Mouse (Mus musculus): ENCODE data around the gene Olfr1393. TPM values are rescaled to one million over a fixed set of nuclear protein-coding genes. Genes with fewer than 3 reads are reported as not detected.

Olfr1393 gene
- polyA plus RNA-seq (2015; fragmentation: Nextera tagmentation; extraction: Ambion mirVana) = not detected in 2 replicates

DNA sequence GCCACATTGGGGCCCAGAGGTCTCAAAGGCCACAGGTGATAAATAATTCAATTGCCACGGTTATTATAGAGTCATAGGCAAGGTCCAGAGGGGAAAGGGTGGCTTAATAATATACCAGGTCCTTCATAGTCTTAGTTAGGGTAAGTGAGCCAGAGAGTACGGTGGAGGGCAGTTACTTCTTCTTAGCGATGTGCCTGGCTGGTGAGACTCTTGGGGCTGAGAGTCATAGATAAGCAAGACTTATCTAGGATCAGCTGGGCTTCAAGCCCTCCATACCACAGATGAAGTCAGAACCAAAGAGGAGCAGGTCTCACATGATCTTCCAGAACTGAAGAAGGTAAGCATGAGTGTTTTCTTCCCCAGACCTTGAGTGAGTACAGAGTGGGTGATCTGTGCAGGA lies at the start of gene Olfr1393:
Gene Olfr1393 (plus strand): TSS at position 83 of the 400 bp plus-strand sequence.

DNA sequence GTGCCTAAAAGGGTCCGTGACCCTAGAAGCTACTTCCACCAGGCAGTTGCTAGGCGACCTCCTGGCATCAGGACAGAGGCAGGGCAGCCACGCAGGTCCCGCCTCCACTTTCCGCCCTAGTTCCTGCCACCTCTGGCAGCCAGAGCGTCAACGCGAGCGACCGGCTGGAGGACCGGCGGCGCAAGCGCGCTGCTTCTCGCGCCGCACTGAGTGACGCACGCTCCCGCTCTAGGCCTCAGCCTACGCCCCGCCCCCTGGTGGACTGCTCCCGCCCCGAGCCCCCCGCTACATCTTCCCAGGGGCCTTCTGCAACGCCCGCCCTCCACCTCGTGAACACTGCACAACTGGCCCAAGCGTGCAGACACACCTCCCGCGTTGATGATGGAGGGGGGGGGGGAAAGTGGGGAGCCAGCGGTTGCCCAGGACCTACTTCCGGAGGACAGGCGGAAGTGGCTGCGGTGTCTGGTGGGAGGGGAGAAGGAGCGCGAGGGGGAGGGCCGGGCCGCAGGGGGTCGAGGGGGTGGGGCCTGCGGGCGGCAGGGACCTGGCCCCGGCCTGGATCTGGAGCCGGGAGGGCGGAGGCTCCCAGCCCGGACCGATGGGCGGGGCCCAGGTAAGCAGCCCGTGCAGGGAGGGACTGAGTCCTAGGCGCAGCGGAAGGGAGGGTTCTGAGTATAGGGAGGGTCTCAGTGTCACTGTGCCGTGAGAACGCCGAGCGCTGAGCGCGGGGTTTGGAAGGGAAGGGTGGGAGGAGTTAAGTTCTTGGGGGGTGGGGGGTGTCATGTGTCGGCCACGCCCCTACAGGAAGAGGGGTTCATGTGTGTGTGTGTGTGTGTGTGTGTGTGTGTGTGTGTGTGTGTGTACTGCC lies 34.1 kb upstream of the Olfr1393 start, which contains the start of gene Mgat1:
Gene Mgat1 (plus strand): TSS at position 465 of the 868 bp plus-strand sequence.

DNA sequence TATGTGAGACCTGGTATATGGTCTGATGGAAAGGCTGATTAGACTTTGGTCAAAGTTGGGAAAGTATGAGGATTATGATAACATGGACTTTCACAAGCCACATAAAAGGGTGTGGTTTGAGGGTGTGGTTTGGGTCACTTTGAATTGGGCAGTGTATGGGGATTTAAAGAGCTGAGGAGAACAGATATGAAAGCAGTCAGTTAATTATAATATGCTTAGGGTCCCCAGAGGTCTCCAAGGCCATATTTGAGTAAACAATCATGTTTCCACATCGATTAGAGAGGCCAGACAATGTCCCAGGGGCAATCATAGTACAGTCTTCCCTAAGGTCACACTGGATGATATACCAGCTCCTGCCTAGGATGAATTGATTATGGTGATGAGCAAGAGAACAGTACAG lies 6.9 kb downstream of the Olfr1393 start, which contains the start of gene Olfr1392:
Gene Olfr1392 (plus strand): TSS at position 301 of the 400 bp plus-strand sequence.

DNA sequence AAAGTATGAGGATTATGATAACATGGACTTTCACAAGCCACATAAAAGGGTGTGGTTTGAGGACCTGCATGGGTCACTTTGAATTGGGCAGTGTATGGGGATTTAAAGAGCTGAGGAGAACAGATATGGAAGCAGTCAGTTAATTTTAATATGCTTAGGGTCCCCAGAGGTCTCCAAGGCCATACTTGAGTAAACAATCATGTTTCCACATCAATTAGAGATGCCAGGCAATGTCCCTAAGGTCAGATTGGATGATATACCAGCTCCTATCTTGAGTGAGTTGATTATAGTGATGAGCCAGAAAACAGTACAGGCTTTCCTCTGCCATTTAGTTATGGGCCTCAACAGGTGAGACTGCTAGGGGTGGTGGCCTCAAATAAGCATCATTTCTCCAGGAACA lies 26.3 kb downstream of the Olfr1393 start, which contains the start of gene Olfr10:
Gene Olfr10 (plus strand): TSS at position 301 of the 400 bp plus-strand sequence.

DNA sequence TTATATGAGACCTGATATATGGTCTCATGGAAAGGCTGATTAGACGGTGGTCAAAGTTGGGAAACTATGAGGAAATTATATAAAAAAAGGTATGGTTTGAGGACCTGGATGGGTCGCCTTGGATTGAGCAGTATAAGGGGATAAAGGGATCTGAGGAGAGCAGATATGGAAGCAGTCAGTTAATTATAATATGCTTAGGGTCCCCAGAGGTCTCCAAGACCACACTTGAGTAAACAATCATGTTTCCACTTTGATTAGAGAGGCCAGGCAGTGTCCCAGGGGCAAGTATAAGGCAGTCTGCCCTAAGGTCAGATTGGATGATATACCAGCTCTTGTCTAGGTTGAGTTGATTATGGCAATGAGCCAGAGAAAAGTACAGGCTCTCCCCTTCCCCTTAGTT lies 44.3 kb downstream of the Olfr1393 start, which contains the start of gene Olfr1391:
Gene Olfr1391 (plus strand): TSS at position 301 of the 400 bp plus-strand sequence.

Other genes starting within 250 kb of the Olfr1393 start
- gene 9930111J21Rik2, start 227.1 kb upstream of the Olfr1393 start, polyA plus RNA-seq (2015; fragmentation: Nextera tagmentation; extraction: Ambion mirVana) = 2.0 TPM in 2 replicates
- gene Tgtp2, start 214.1 kb upstream of the Olfr1393 start, polyA plus RNA-seq (2015; fragmentation: Nextera tagmentation; extraction: Ambion mirVana) = 0.48 and 0.78 TPM in 2 replicates
- 2.9 TPM in 2 replicates for gene Ifi47, start 201.7 kb upstream of the Olfr1393 start, polyA plus RNA-seq (2015; fragmentation: Nextera tagmentation; extraction: Ambion mirVana)
- not detected in 2 replicates for gene Olfr1396, start 163.4 kb upstream of the Olfr1393 start, polyA plus RNA-seq (2015; fragmentation: Nextera tagmentation; extraction: Ambion mirVana)
- gene Olfr1395, start 136.0 kb upstream of the Olfr1393 start, polyA plus RNA-seq (2015; fragmentation: Nextera tagmentation; extraction: Ambion mirVana) = not detected in 2 replicates
- not detected in 2 replicates for gene Olfr1394, start 123.9 kb upstream of the Olfr1393 start, polyA plus RNA-seq (2015; fragmentation: Nextera tagmentation; extraction: Ambion mirVana)
- 0.57 TPM in 2 replicates for gene Btnl9, start 91.1 kb upstream of the Olfr1393 start, polyA plus RNA-seq (2015; fragmentation: Nextera tagmentation; extraction: Ambion mirVana)
- gene Zfp62, start 75.0 kb upstream of the Olfr1393 start, polyA plus RNA-seq (2015; fragmentation: Nextera tagmentation; extraction: Ambion mirVana) = 15.2 and 16.7 TPM in 2 replicates
- gene Mgat1, start 34.1 kb upstream of the Olfr1393 start, polyA plus RNA-seq (2015; fragmentation: Nextera tagmentation; extraction: Ambion mirVana) = 47.9 and 52.0 TPM in 2 replicates
- gene Olfr1392, start 7.0 kb downstream of the Olfr1393 start, polyA plus RNA-seq (2015; fragmentation: Nextera tagmentation; extraction: Ambion mirVana) = not detected in 2 replicates
- not detected in 2 replicates for gene Olfr10, start 26.4 kb downstream of the Olfr1393 start, polyA plus RNA-seq (2015; fragmentation: Nextera tagmentation; extraction: Ambion mirVana)
- gene Olfr1391, start 44.4 kb downstream of the Olfr1393 start, polyA plus RNA-seq (2015; fragmentation: Nextera tagmentation; extraction: Ambion mirVana) = not detected in 2 replicates
- gene Olfr1390, start 56.9 kb downstream of the Olfr1393 start, polyA plus RNA-seq (2015; fragmentation: Nextera tagmentation; extraction: Ambion mirVana) = not detected in 2 replicates
- not detected in 2 replicates for gene Olfr1389, start 144.8 kb downstream of the Olfr1393 start, polyA plus RNA-seq (2015; fragmentation: Nextera tagmentation; extraction: Ambion mirVana)
- not detected in 2 replicates for gene Olfr1388, start 158.3 kb downstream of the Olfr1393 start, polyA plus RNA-seq (2015; fragmentation: Nextera tagmentation; extraction: Ambion mirVana)
- not detected in 2 replicates for gene Olfr1387, start 177.0 kb downstream of the Olfr1393 start, polyA plus RNA-seq (2015; fragmentation: Nextera tagmentation; extraction: Ambion mirVana)
- not detected in 2 replicates for gene Olfr1386, start 186.7 kb downstream of the Olfr1393 start, polyA plus RNA-seq (2015; fragmentation: Nextera tagmentation; extraction: Ambion mirVana)
- gene Olfr1385, start 210.8 kb downstream of the Olfr1393 start, polyA plus RNA-seq (2015; fragmentation: Nextera tagmentation; extraction: Ambion mirVana) = not detected in 2 replicates
- not detected in 2 replicates for gene Olfr1384, start 228.4 kb downstream of the Olfr1393 start, polyA plus RNA-seq (2015; fragmentation: Nextera tagmentation; extraction: Ambion mirVana)
- not detected in 2 replicates for gene Olfr1383, start 241.3 kb downstream of the Olfr1393 start, polyA plus RNA-seq (2015; fragmentation: Nextera tagmentation; extraction: Ambion mirVana)
- not detected in 2 replicates for gene Olfr1382, start 249.9 kb downstream of the Olfr1393 start, polyA plus RNA-seq (2015; fragmentation: Nextera tagmentation; extraction: Ambion mirVana)

All from urinary bladder, postnatal 0 days (tissue).